Mouse (Mus musculus) frontal cortex, postnatal 36 days (tissue): ENCODE data around the gene Hoxc10.

Source experiments
- DNase-seq, 2 experiments: peaks; one replicate each; pipeline ENCODE4 v3.0.0; 2022; ENCODE audit warnings: low spot score in 2 of 2

The Hoxc10 gene

GRCm38 (mm10) chr15:103010847-103011555 lies 44.4 kb downstream of the Hoxc10 start:
- no peak for DNase-seq

GRCm38 (mm10) chr15:103011928-103012486 lies 45.4 kb downstream of the Hoxc10 start:
- DNase-seq = no peak

GRCm38 (mm10) chr15:103013238-103013984 lies 46.8 kb downstream of the Hoxc10 start:
- no peak for DNase-seq

- no peak for DNase-seq
Measured at GRCm38 (mm10) chr15:103014166-103015008, 47.8 kb downstream of the Hoxc10 start.

- no peak for DNase-seq
Measured at GRCm38 (mm10) chr15:103015009-103015399, 48.4 kb downstream of the Hoxc10 start.

- DNase-seq = no peak
Measured at GRCm38 (mm10) chr15:103015406-103016166, 49.0 kb downstream of the Hoxc10 start.

- DNase-seq = no peak
Measured at GRCm38 (mm10) chr15:103018636-103019035, 52.0 kb downstream of the Hoxc10 start, which contains the start of gene Hoxc4. Hoxc4 (plus strand) TSS chr15:103018934.

GRCm38 (mm10) chr15:103020899-103021418 lies 54.4 kb downstream of the Hoxc10 start:
- no peak for DNase-seq
